Mouse (Mus musculus) G1E (cell line): ENCODE results near the gene Adrb1. TPM values are rescaled to one million over a fixed set of nuclear protein-coding genes. Genes with fewer than 3 reads are reported as not detected.
A peak's percentile ranks its signal among the peaks of the same experiment; 100 is the strongest.

Source experiments
- ATAC-seq: 2 replicates; pipeline ENCODE4 v1.8.0; 2016; ENCODE audit warnings: mild to moderate bottlenecking; ENCODE audit not compliant: insufficient number of reproducible peaks, poor library complexity, low FRiP score, severe bottlenecking; ENCODE audit errors: extremely low read depth
- DNase-seq: peaks from one replicate; pipeline ENCODE4 v3.0.0; 2012; ENCODE audit warnings: low spot score
- H3K27me3 ChIP-seq: 2 replicates; pipeline ENCODE4 v1.6.1; 2012; ENCODE audit warnings: mild to moderate bottlenecking, low read length, inconsistent platforms; ENCODE audit not compliant: insufficient read depth
- H3K36me3 ChIP-seq: replicated peaks from 2 replicates; pipeline ENCODE3; 2012; ENCODE audit warnings: mild to moderate bottlenecking, inconsistent platforms
- H3K4me1 ChIP-seq: 2 replicates; pipeline ENCODE4 v1.6.1; 2012; ENCODE audit warnings: low read depth, low read length, inconsistent platforms, mixed read lengths; ENCODE audit not compliant: insufficient read depth
- H3K4me3 ChIP-seq: 2 replicates; pipeline ENCODE4 v1.5.1; 2012; ENCODE audit warnings: low read depth, mild to moderate bottlenecking, inconsistent platforms, low read length, moderate library complexity, mixed read lengths
- H3K9me3 ChIP-seq: replicated peaks from 2 replicates; pipeline ENCODE4 v1.6.1; 2012; ENCODE audit warnings: inconsistent platforms
- CTCF ChIP-seq: IDR thresholded peaks from 2 replicates; pipeline ENCODE4 v1.5.1; 2012; ENCODE audit warnings: low read depth, low read length, inconsistent platforms, mixed read lengths
- GATA1 ChIP-seq: IDR thresholded peaks from 2 replicates; pipeline ENCODE4 v1.6.1; 2012; ENCODE audit warnings: borderline replicate concordance, low read length, inconsistent platforms, mixed read lengths
- GATA2 ChIP-seq: IDR thresholded peaks from 2 replicates; pipeline ENCODE4 v1.6.1; 2012; ENCODE audit warnings: low read depth, low read length, inconsistent platforms, borderline replicate concordance
- POLR2AphosphoS5 ChIP-seq: IDR thresholded peaks from 2 replicates; pipeline ENCODE4 v1.6.1; 2012; ENCODE audit warnings: low read depth, low read length, inconsistent platforms; ENCODE audit not compliant: insufficient replicate concordance
- TAL1 ChIP-seq: conservative IDR thresholded peaks from 2 replicates; pipeline ENCODE4 v1.6.1; 2012; ENCODE audit warnings: low read depth, low read length, inconsistent platforms, mixed read lengths
- polyA plus RNA-seq: library from polyadenylated mRNA; stranded (reverse); fragments of >175 nt; gene quantifications from 2 replicates; pipeline ENCODE4 v1.2.3, GENCODE M21; 2012
- total RNA-seq, 2 experiments: library from RNA; stranded (forward) in 1 of 2; stranded (reverse) in 1 of 2; fragments of 200-1000 nt in 1 of 2; fragments of >200 nt in 1 of 2; fragmentation: Nextera tagmentation in 1 of 2; gene quantifications; 2 replicates each; pipeline ENCODE4 v1.2.3; 2014 to 2017

Gene Adrb1
- total and polyA plus RNA-seq, 3 experiments = 0.05 TPM; not detected in 2

- H3K4me3 ChIP-seq = peak overlapping the region; percentile 28; the same call in 1 of the 2 replicates
- no peak for DNase-seq
- H3K4me1 ChIP-seq = no peaks in the 10 kb centered on the region
- ATAC-seq = no peak
- H3K9me3 ChIP-seq = peaks cover 25% of the 10 kb centered on the region
- H3K27me3 ChIP-seq = peaks cover 10% of the 10 kb centered on the region; the same call in 1 of the 2 replicates
- no peaks in the 10 kb centered on the region for H3K36me3 ChIP-seq
- TF ChIP-seq TAL1 (no peak), CTCF (no peak), GATA2 (no peak), GATA1 (no peak), POLR2AphosphoS5 (no peak)
These were observed 1.5 kb downstream of the Adrb1 start for GRCm38 (mm10) chr19:56723331-56724125.

DNA sequence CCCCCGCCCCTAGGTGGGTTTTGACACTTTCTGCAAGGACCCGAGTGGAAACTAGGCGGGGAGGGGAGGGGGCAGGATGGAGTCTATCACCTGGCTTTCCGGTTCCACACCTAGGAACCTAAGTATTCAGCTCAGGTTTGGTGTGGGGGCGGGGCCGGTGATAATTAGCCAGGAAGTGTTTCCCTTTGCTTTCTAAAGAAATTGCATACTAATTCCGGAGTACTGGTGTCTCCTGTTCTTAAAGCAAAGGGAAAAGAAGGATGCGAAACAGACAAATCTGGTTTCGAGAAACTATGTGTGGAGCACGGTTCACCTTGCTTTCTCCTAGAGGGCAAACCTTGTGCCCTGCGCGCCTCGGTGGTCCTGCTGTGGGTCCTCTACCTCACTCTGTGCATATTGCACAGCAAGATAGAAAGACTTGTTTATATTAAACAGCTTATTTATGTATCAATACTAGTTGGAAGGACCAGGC, 2.2 kb downstream of the Adrb1 start:
- no peak for TF ChIP-seq TAL1
- no peak for TF ChIP-seq GATA2
- no peak for TF ChIP-seq CTCF
- TF ChIP-seq GATA1 = no peak
- TF ChIP-seq POLR2AphosphoS5 = no peak
- H3K9me3 ChIP-seq = peaks cover 25% of the 10 kb centered on the region
- no peaks in the 10 kb centered on the region for H3K4me1 ChIP-seq
- peaks cover 10% of the 10 kb centered on the region; the same call in 1 of the 2 replicates for H3K27me3 ChIP-seq
- no peak for ATAC-seq
- H3K36me3 ChIP-seq = no peaks in the 10 kb centered on the region
- no peak overlapping the region for H3K4me3 ChIP-seq
- DNase-seq = no peak

GRCm38 (mm10) chr19:56727170-56727877, 5.3 kb downstream of the Adrb1 start:
- DNase-seq = no peak
- peaks cover 13% of the 10 kb centered on the region for H3K27me3 ChIP-seq
- peaks cover 15% of the 10 kb centered on the region for H3K9me3 ChIP-seq

DNA sequence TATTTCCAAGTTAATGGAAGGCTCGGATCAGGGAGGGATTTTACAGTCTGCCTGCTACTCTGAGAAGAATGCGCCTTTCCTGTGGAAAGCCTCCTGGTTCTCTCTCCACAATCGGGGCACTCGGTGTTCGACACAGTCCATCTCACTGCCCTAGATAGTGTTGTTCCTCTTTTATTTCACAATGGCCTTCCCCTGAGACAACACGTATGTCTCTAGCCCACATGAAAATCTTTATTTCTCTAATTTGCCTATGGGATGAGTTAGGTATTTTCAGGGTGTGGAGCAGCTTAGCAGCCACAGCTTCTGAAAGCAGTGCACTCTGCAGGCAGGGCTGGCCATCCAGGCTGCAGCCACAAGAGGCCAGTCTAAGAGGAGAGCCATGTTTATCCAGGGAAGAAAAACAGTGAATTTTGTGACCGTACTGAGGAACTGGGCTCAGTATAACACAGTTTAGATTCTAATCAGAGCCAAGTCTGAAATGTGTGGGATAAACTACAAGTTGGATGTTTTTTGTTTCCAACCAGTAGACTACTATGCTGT, 12.1 kb downstream of the Adrb1 start:
- H3K4me3 ChIP-seq = no peak overlapping the region
- H3K9me3 ChIP-seq = no peaks in the 10 kb centered on the region
- TF ChIP-seq POLR2AphosphoS5 (no peak), CTCF (no peak), TAL1 (no peak), GATA1 (no peak), GATA2 (no peak)
- ATAC-seq (no peak), DNase-seq (no peak)
- H3K27me3 ChIP-seq = peaks cover 15% of the 10 kb centered on the region
- H3K36me3 ChIP-seq = no peaks in the 10 kb centered on the region
- peaks cover 10% of the 10 kb centered on the region for H3K4me1 ChIP-seq

More at GRCm38 (mm10) chr19:56727170-56727877, 5.3 kb downstream of the Adrb1 start:
- H3K4me3 ChIP-seq = no peak overlapping the region
- no peaks in the 10 kb centered on the region for H3K4me1 ChIP-seq
- TF ChIP-seq GATA1 (no peak), POLR2AphosphoS5 (no peak), CTCF (no peak)
- ATAC-seq = no peak
- H3K36me3 ChIP-seq = no peaks in the 10 kb centered on the region

DNA sequence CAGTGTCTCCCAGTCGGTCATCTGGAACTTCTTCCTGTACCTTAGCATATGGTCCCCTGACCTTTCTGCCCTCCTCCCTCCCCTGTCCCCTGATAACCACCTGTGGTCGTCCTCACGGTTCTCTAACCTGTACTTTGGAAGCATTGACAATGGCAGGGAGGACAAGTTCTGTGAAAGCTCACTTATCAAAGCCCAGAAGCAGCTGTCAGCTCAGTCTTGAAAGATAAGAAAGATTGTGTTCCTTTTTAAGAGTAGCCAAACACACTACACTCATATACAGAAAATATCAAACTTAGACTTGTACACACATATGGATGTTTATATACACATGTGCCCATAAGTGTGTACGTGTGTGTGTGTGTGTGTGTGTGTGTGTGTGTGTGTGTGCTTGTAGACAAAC, 13.7 kb downstream of the Adrb1 start:
- ATAC-seq (no peak), DNase-seq (no peak)
- Histone ChIP-seq H3K4me3 (no peak overlapping the region), H3K27me3 (peaks cover 28% of the 10 kb centered on the region), H3K36me3 (no peaks in the 10 kb centered on the region), H3K4me1 (peaks cover 10% of the 10 kb centered on the region), H3K9me3 (no peaks in the 10 kb centered on the region)
- TF ChIP-seq GATA2 (no peak), GATA1 (no peak), TAL1 (no peak), CTCF (no peak), POLR2AphosphoS5 (no peak)

DNA sequence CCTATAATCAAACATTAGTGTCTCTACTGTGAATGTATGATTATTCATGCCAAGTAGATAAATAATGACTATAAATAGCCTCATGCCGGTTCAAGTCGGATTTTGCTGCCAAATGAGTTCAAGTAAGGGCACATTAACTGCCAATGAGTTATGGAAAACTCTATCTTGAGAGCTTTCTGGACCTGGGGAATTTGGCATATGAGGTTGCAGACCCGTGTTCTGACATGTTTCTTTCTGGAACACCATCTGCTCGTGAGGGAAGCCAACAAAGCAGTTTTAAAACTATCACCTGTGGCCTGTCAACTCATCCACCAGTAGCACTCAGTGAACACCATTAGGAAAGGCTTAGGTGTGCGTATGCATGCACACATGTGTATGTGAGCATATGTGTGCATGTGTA, 14.3 kb downstream of the Adrb1 start:
- H3K9me3 ChIP-seq = no peaks in the 10 kb centered on the region
- H3K4me1 ChIP-seq = peaks cover 10% of the 10 kb centered on the region
- no peak overlapping the region for H3K4me3 ChIP-seq
- H3K36me3 ChIP-seq = no peaks in the 10 kb centered on the region
- peaks cover 28% of the 10 kb centered on the region for H3K27me3 ChIP-seq
- no peak for TF ChIP-seq POLR2AphosphoS5
- no peak for TF ChIP-seq TAL1
- no peak for TF ChIP-seq GATA1
- no peak for TF ChIP-seq GATA2
- TF ChIP-seq CTCF = no peak
- DNase-seq (no peak), ATAC-seq (no peak)
